Mouse (Mus musculus) E14TG2a.4 (cell line): ENCODE measurements around the gene Gm13696.
"Not testable (repeated sequence)": the region's sequence is repeated elsewhere in the genome, so short reads cannot be mapped to it uniquely, and the experiment has no call there.

Experiments
- H3K27me3 ChIP-seq: 2 replicates; pipeline ENCODE4 v1.6.1; 2014; ENCODE audit warnings: low read length, control low read depth; ENCODE audit not compliant: insufficient read depth
- H3K36me3 ChIP-seq: 2 replicates; pipeline ENCODE4 v1.6.1; 2014; ENCODE audit warnings: low read length, control low read depth; ENCODE audit not compliant: insufficient read depth
- H3K4me1 ChIP-seq: replicated peaks from 2 replicates; pipeline ENCODE4 v1.6.1; 2014; ENCODE audit warnings: low read depth, low read length, control low read depth
- H3K4me3 ChIP-seq: replicated peaks from 2 replicates; pipeline ENCODE4 v1.5.1; 2014; ENCODE audit warnings: mild to moderate bottlenecking, low read length
- H3K9me3 ChIP-seq: 2 replicates; pipeline ENCODE4 v1.6.1; 2014; ENCODE audit warnings: low read length, control low read depth
- CTCF ChIP-seq: conservative IDR thresholded peaks from 2 replicates; pipeline ENCODE4 v1.5.1; 2014; ENCODE audit warnings: low read length
- NANOG ChIP-seq: IDR thresholded peaks from 2 replicates; pipeline ENCODE4 v1.6.1; 2014; ENCODE audit warnings: borderline replicate concordance, low read length, mixed read lengths
- POU5F1 ChIP-seq: IDR thresholded peaks from 2 replicates; pipeline ENCODE4 v1.6.1; 2014; ENCODE audit warnings: low read length, borderline replicate concordance

Gene Gm13696

DNA sequence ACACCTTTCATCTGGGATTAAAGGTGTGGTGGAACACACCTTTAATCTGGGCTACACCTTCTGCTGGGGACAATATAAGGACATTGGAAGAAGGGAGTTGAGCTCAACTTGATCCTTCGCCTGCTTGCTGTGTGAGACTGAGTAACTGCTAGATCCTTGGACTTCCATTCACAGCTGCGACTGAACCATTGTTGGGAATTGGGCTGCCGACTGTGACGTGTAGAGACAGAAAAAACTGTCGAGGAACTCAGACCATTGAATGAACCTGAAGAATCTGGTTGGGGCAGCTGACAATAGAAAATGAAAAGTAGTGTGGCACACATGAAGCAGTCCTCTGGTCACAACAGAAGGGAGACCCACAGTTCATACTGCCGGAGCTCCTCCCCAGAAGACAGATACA is at the start of gene Gm13696:
TSS of gene Gm13696 (plus strand) at position 301 of the 400 bp plus-strand sequence.
- H3K4me1 ChIP-seq, H3K4me3 ChIP-seq, H3K9me3 ChIP-seq: not testable (repeated sequence)

DNA sequence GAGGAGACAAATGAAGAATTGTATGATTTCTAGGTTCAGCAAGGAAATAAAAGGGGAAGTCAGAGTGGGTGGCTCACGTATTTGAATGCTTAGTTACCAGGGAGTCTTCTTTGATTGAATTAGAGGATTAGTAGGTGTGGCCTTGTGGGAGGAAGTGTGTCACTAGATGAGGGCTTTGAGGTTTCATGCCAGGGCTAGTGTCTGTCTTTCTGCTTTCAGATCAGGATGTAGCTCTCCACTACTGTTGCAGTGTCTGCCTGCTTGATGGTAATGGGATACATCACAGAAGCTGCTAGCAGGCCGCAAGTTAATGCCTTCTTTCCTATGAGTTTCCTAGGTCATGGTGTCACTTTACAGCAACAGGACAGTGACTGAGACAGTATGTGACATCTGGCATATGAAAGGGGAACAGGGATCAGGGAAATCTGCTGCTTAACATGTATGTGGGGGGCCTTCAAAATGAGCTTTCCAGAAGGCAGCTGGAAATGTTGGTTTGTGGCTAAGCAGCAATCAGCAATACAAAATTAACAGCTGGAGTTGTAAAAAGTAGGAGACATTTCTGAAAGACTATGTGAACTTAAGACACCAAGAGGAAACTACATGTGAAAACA is 43.3 kb upstream of the Gm13696 start:
- no peaks in the 10 kb centered on the region for H3K36me3 ChIP-seq
- no peaks in the 10 kb centered on the region for H3K27me3 ChIP-seq
- H3K4me1 ChIP-seq: no peaks in the 10 kb centered on the region
- H3K4me3 ChIP-seq: no peak overlapping the region
- peaks cover 22% of the 10 kb centered on the region for H3K9me3 ChIP-seq
- TF ChIP-seq POU5F1 (no peak), CTCF (no peak), NANOG (no peak)

More for the DNA sequence above, at the start of gene Gm13696:
- not testable (repeated sequence) for H3K36me3 ChIP-seq, H3K27me3 ChIP-seq

DNA sequence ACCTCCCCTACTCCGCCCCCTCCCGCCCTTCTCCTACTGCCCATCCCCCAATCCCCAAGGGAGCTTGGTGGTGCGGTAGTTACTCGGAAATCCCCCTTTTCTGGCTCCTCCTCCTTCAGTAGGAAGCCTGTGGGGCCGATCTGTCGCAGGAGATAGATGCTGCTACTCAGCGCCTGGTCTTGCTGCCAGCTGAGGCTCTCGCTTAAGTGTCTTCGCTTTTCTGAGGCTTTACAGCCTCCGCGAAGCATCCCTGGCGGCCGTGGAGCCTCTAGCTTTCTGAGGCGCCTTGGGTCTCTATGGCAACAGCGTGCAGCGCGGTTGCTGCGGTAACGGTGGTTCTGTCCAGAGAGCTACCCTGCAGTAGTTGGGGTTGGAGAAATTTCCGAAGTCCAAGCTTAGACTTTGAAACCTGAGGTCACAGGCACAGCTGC is 32.0 kb upstream of the Gm13696 start, which contains the start of gene Zswim2:
TSS of gene Zswim2 (minus strand) at position 298 of the 431 bp plus-strand sequence.
- peaks cover 5% of the 10 kb centered on the region; the same call in 1 of the 2 replicates for H3K27me3 ChIP-seq
- H3K4me1 ChIP-seq: no peaks in the 10 kb centered on the region
- peak within 1 kb of the TSS; percentile 58 for H3K4me3 ChIP-seq
- no peaks in the 10 kb centered on the region for H3K9me3 ChIP-seq
- TF ChIP-seq CTCF (no peak), NANOG (no peak), POU5F1 (no peak)
- no peaks in the 10 kb centered on the region for H3K36me3 ChIP-seq

DNA sequence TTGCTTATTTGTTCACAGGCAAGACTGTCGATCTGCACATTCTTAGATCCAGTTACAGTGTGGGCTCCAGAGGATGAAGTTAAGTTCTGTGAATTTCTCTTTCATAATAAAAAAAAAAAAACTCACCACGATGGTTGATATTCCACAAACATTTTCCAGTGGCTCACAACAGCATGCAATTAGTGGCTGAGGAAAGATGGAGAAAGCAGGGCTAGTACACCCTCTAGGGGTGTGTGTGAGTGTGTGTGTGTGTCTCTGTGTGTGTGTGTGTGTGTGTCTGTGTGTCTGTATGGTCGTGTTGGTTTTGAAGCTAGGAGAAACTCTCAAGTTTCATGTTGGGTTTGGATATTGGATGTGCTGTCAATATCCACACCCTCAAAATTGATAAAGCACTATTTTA is 31.5 kb upstream of the Gm13696 start:
- H3K4me1 ChIP-seq: no peaks in the 10 kb centered on the region
- H3K36me3 ChIP-seq: no peaks in the 10 kb centered on the region
- no peak overlapping the region for H3K4me3 ChIP-seq
- H3K27me3 ChIP-seq: peaks cover 5% of the 10 kb centered on the region; the same call in 1 of the 2 replicates
- no peaks in the 10 kb centered on the region for H3K9me3 ChIP-seq
- no peak for TF ChIP-seq CTCF
- no peak for TF ChIP-seq NANOG
- no peak for TF ChIP-seq POU5F1

DNA sequence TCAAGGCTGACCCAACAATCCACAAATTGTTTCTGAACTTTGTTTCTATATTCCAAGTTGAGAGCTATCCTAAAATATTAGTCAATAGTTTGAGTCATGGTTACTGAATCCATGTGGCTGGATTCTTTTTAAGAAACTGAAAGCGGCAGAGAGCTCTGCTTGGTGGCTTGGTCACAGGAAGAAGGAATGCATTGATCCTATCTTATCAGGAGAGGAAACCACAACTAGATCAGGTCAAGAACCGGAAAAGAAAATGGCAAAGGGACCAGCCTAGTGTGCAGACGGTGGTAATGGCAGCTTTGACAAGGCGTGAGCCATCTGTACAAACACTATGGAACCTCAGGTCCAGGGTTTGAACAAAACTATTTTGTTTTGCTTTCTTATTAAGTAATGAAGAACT is 31.1 kb upstream of the Gm13696 start:
- peaks cover 5% of the 10 kb centered on the region; the same call in 1 of the 2 replicates for H3K27me3 ChIP-seq
- no peaks in the 10 kb centered on the region for H3K4me1 ChIP-seq
- no peak for TF ChIP-seq CTCF
- TF ChIP-seq NANOG: no peak
- TF ChIP-seq POU5F1: no peak
- no peaks in the 10 kb centered on the region for H3K9me3 ChIP-seq
- H3K4me3 ChIP-seq: no peak overlapping the region
- H3K36me3 ChIP-seq: no peaks in the 10 kb centered on the region

DNA sequence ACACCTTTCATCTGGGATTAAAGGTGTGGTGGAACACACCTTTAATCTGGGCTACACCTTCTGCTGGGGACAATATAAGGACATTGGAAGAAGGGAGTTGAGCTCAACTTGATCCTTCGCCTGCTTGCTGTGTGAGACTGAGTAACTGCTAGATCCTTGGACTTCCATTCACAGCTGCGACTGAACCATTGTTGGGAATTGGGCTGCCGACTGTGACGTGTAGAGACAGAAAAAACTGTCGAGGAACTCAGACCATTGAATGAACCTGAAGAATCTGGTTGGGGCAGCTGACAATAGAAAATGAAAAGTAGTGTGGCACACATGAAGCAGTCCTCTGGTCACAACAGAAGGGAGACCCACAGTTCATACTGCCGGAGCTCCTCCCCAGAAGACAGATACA is 17.5 kb upstream of the Gm13696 start, which contains the start of gene Gm13698:
TSS of gene Gm13698 (plus strand) at position 301 of the 400 bp plus-strand sequence.
- H3K27me3 ChIP-seq, H3K4me3 ChIP-seq, H3K36me3 ChIP-seq, H3K9me3 ChIP-seq, H3K4me1 ChIP-seq: not testable (repeated sequence)

DNA sequence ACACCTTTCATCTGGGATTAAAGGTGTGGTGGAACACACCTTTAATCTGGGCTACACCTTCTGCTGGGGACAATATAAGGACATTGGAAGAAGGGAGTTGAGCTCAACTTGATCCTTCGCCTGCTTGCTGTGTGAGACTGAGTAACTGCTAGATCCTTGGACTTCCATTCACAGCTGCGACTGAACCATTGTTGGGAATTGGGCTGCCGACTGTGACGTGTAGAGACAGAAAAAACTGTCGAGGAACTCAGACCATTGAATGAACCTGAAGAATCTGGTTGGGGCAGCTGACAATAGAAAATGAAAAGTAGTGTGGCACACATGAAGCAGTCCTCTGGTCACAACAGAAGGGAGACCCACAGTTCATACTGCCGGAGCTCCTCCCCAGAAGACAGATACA is 11.7 kb upstream of the Gm13696 start, which contains the start of gene Gm13693:
TSS of gene Gm13693 (plus strand) at position 301 of the 400 bp plus-strand sequence.
- not testable (repeated sequence) for H3K9me3 ChIP-seq, H3K27me3 ChIP-seq, H3K36me3 ChIP-seq, H3K4me3 ChIP-seq, H3K4me1 ChIP-seq

DNA sequence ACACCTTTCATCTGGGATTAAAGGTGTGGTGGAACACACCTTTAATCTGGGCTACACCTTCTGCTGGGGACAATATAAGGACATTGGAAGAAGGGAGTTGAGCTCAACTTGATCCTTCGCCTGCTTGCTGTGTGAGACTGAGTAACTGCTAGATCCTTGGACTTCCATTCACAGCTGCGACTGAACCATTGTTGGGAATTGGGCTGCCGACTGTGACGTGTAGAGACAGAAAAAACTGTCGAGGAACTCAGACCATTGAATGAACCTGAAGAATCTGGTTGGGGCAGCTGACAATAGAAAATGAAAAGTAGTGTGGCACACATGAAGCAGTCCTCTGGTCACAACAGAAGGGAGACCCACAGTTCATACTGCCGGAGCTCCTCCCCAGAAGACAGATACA is 5.9 kb upstream of the Gm13696 start, which contains the start of gene Gm13695:
TSS of gene Gm13695 (plus strand) at position 301 of the 400 bp plus-strand sequence.
- not testable (repeated sequence) for H3K36me3 ChIP-seq, H3K27me3 ChIP-seq, H3K4me3 ChIP-seq, H3K9me3 ChIP-seq, H3K4me1 ChIP-seq

DNA sequence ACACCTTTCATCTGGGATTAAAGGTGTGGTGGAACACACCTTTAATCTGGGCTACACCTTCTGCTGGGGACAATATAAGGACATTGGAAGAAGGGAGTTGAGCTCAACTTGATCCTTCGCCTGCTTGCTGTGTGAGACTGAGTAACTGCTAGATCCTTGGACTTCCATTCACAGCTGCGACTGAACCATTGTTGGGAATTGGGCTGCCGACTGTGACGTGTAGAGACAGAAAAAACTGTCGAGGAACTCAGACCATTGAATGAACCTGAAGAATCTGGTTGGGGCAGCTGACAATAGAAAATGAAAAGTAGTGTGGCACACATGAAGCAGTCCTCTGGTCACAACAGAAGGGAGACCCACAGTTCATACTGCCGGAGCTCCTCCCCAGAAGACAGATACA is 5.7 kb downstream of the Gm13696 start, which contains the start of gene Gm13694:
TSS of gene Gm13694 (plus strand) at position 301 of the 400 bp plus-strand sequence.
- not testable (repeated sequence) for H3K4me3 ChIP-seq, H3K36me3 ChIP-seq, H3K27me3 ChIP-seq, H3K4me1 ChIP-seq, H3K9me3 ChIP-seq

DNA sequence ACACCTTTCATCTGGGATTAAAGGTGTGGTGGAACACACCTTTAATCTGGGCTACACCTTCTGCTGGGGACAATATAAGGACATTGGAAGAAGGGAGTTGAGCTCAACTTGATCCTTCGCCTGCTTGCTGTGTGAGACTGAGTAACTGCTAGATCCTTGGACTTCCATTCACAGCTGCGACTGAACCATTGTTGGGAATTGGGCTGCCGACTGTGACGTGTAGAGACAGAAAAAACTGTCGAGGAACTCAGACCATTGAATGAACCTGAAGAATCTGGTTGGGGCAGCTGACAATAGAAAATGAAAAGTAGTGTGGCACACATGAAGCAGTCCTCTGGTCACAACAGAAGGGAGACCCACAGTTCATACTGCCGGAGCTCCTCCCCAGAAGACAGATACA is 11.5 kb downstream of the Gm13696 start, which contains the start of gene Gm13697:
TSS of gene Gm13697 (plus strand) at position 301 of the 400 bp plus-strand sequence.
- not testable (repeated sequence) for H3K9me3 ChIP-seq, H3K27me3 ChIP-seq, H3K4me3 ChIP-seq, H3K36me3 ChIP-seq, H3K4me1 ChIP-seq

DNA sequence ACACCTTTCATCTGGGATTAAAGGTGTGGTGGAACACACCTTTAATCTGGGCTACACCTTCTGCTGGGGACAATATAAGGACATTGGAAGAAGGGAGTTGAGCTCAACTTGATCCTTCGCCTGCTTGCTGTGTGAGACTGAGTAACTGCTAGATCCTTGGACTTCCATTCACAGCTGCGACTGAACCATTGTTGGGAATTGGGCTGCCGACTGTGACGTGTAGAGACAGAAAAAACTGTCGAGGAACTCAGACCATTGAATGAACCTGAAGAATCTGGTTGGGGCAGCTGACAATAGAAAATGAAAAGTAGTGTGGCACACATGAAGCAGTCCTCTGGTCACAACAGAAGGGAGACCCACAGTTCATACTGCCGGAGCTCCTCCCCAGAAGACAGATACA is 17.3 kb downstream of the Gm13696 start, which contains the start of gene Gm13691:
TSS of gene Gm13691 (plus strand) at position 301 of the 400 bp plus-strand sequence.
- not testable (repeated sequence) for H3K4me3 ChIP-seq, H3K9me3 ChIP-seq, H3K27me3 ChIP-seq, H3K4me1 ChIP-seq, H3K36me3 ChIP-seq

DNA sequence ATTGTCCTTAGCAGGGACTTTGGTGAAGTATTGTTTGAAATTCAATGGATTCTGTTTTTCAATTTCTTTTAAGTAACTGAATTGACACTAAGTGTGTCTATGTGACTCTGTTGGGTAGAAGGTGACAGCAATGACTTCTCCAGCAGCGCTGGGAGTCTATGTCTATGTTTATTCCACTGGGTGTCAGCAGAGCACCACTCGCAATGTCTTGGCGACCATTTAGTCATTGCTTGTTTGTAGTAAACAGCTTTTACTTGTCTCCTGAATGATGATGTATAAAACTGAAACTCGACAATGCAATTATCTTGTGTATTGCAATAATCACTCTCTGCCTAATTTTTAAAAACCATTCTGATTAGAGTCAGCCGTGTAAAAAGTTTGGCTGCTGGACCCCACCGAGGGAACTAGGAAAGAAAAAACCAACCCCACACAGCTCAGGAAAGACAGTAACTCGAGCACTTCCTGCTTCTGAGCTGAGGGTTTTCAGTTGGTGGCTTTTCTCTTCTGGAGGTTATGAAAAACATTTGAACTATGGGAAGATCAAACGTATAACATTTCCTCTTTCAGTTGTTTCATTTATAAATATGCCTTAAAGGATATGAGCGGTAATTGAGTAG is 20.8 kb downstream of the Gm13696 start:
- not testable (repeated sequence) for H3K9me3 ChIP-seq, H3K36me3 ChIP-seq, H3K4me1 ChIP-seq, H3K4me3 ChIP-seq, H3K27me3 ChIP-seq

DNA sequence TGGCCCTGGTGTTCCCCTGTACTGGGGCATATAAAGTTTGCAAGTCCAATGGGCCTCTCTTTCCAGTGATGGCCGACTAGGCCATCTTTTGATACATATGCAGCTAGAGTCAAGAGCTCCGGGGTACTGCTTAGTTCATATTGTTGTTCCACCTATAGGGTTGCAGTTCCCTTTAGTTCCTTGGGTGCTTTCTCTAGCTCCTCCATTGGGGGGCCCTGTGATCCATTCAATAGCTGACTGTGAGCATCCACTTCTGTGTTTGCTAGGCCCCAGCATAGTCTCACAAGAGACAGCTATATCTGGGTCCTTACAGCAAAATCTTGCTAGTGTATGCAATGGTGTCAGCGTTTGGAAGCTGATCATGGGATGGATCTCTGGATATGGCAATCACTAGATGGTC is 21.6 kb downstream of the Gm13696 start:
- H3K27me3 ChIP-seq, H3K9me3 ChIP-seq, H3K36me3 ChIP-seq, H3K4me1 ChIP-seq, H3K4me3 ChIP-seq: not testable (repeated sequence)
